Mouse (Mus musculus) neutrophil, adult 5-6 weeks (primary cell): ENCODE results near the gene Gm15517. TPM values are rescaled to one million over a fixed set of nuclear protein-coding genes. Genes with fewer than 3 reads are reported as not detected.
A peak's percentile ranks its signal among the peaks of the same experiment; 100 is the strongest.

Source experiments
- ATAC-seq: fragments of 151-379, 151-347 bp; 2 replicates; pipeline ENCODE4 v1.8.0; 2017; ENCODE audit warnings: mild to moderate bottlenecking, moderate TSS enrichment; ENCODE audit not compliant: insufficient number of reproducible peaks, poor library complexity, low FRiP score, severe bottlenecking; ENCODE audit errors: extremely low read depth
- total RNA-seq: library from RNA; stranded (forward); fragments of 200-1000 nt; gene quantifications from 2 replicates; pipeline ENCODE4 v1.2.3, GENCODE M21; 2017

Gene Gm15517
- total RNA-seq, 1 experiment from 2014 or later, result not detected

DNA sequence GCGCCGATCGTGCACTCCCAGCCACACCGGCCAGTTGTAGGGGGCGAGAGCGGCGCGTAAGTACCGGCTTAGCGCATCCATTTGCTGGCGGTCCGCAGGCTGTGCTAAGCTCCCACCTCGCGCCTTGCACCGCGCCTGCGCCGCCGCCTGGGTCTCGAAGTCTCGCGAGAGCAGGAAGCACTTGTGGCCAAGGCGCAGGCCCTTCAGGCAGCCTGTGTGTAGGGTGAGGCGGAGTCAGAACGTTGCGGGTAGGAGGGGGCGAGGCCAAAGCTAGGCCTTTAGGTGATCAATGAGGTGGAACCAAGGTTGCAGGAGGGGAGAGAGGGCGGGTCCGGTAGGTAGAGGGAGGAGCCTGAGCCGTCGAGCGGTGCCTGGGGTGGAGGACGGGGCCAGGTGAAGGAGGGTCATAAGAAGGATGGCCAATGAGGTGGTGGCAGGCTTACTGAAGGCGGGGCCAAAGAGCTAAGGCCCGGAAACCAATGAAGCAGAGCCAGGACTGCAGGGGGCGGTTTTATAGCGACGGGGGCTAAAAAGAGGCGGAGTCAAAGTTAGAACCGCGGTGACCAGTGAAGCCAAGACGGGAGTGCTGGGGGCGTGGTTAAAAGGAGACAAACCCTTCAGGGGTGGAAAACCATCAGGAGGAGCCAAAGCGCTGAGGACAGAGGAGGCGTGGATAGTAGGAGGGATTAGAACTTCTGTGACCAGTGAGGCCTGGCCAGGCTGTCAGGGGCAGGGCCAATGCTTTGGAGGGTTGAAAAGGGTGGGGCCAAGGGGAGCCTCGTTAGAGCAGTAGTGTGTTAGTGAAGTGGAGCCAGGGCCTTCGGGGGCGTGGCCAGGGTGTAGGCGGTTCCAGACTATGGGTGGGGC lies 43.8 kb downstream of the Gm15517 start:
- ATAC-seq, result peak; percentile 84

DNA sequence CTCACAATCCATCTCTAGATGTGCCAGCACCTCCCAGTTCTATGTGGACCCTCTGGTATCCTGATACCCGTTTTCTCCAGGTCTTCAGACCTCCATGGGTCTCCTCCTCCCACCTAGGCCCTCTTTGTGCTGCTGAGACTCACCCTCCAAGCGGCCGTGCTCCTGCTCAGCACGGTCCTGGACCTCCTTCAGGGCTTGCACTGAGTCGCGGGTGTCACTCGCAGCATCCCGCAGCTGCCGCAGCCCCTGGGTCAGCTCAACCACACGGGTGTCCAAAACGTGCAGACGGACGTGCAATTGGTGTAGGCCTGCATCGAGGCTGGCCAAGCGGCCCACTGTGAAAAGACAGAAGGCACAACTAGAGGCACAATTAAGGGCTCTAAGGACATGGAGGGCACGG lies 44.4 kb downstream of the Gm15517 start:
- ATAC-seq, result no peak

GRCm38 (mm10) chr7:44306516-44307240 lies 45.4 kb downstream of the Gm15517 start, which contains the start of gene Clec11a:
Clec11a (minus strand) TSS chr7:44306902.
- no peak for ATAC-seq

DNA sequence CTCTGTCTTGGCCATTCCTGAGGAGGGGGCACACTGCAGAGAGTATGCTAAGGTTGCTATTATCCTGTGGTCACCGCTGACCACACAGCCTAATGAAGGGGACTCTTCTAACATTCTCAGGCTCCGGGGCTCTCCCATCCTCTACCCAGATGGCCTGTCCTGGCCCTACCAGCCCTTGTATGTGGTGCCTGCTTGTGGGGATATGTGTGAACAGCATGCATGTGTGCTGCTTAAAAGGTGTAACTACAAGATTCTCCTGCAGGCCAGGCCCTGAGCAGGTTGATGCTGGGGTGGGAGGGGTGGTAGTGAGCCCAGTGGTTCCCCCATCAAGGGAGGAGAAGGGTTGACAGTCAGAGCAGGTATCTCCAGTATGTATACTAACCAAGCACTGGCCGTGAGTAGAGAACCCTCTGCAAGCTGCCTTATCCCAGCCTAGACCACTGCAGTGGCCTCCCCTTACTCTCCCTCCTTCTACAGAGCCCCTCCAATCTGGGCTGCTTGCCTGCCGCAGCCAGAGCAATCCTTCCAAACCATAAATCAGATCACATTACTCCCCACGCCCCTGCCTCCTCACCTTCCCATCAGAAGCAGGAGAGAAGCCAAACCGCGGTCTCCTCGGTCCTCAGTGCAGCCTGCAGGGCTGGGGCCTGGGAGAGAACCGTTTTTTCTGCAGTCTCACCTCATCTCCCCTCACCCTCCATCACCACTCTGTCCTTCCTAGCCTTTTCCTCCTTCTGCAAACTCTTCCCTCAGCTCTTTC lies 46.2 kb downstream of the Gm15517 start:
- ATAC-seq, result no peak

GRCm38 (mm10) chr7:44309475-44310284 lies 48.4 kb downstream of the Gm15517 start, which contains the start of gene Shank1:
Shank1 (plus strand) TSS chr7:44310253.
- ATAC-seq, result no peak

DNA sequence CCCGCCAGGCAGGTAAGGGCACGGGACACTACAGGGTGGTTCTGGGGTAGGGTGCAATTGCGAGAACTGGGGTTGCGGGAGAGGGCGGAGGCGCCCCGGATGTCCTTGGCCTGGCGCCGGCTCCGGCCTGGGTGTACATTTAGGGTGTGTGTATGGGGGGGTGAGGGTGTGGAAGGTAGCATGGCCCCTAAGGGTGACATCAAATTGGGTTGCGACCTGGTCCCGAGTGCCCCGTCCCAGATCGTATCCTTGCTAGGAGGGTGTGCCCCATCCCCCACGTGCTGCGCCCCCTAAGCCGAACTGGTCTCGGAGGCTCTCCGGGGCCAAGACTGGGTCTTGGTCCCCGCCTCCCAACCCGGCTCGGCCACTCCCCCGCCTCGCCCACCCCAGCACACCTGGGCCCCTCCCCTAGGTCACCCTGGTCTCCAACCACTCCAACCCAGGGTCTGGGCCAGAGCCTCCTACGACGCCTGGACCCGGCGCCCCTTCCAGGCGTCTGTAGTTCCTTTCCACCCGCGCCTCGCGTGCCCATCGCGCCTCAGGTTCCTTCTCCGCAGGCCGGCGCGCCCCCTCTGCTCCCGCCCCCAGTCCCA lies 49.1 kb downstream of the Gm15517 start:
- no peak for ATAC-seq

- no peak for ATAC-seq
Measured at GRCm38 (mm10) chr7:44310878-44311712, 49.8 kb downstream of the Gm15517 start.

Other genes with a start within 250 kb of the Gm15517 start
- not detected in 2 replicates for gene Klk1b26, start 249.3 kb upstream of the Gm15517 start, total RNA-seq
- not detected in 2 replicates for gene Klk1b27, start 209.2 kb upstream of the Gm15517 start, total RNA-seq
- gene Klk1b21, start 159.1 kb upstream of the Gm15517 start, total RNA-seq, result not detected in 2 replicates
- not detected in 2 replicates for gene Klk1b22, start 148.8 kb upstream of the Gm15517 start, total RNA-seq
- gene Klk1b16, start 124.7 kb upstream of the Gm15517 start, total RNA-seq, result not detected in 2 replicates
- not detected in 2 replicates for gene Klk1b24, start 73.2 kb upstream of the Gm15517 start, total RNA-seq
- not detected in 2 replicates for gene Klk1b3, start 63.3 kb upstream of the Gm15517 start, total RNA-seq
- gene Klk1b4, start 54.0 kb upstream of the Gm15517 start, total RNA-seq, result not detected in 2 replicates
- not detected in 2 replicates for gene Klk1b5, start 45.5 kb upstream of the Gm15517 start, total RNA-seq
- gene Klk1, start 36.1 kb upstream of the Gm15517 start, total RNA-seq, result not detected in 2 replicates
- not detected in 2 replicates for gene Gm36864, start 25.3 kb upstream of the Gm15517 start, total RNA-seq
- 1.4 TPM in 1 of 2 replicates, not detected in the other for gene 1700028J19Rik, start 14.8 kb upstream of the Gm15517 start, total RNA-seq
- gene 2410002F23Rik, start 14.7 kb upstream of the Gm15517 start, total RNA-seq, result 55.9 and 59.7 TPM in 2 replicates
- not detected in 2 replicates for gene Acp4, start 4.1 kb upstream of the Gm15517 start, total RNA-seq
- 3.3 and 4.3 TPM in 2 replicates for gene Clec11a, start 45.5 kb downstream of the Gm15517 start, total RNA-seq
- 2.1 and 5.9 TPM in 2 replicates for gene Shank1, start 48.8 kb downstream of the Gm15517 start, total RNA-seq
- not detected in 2 replicates for gene Syt3, start 122.7 kb downstream of the Gm15517 start, total RNA-seq
- not detected in 2 replicates for gene 1700008O03Rik, start 124.4 kb downstream of the Gm15517 start, total RNA-seq
- gene Lrrc4b, start 167.6 kb downstream of the Gm15517 start, total RNA-seq, result not detected in 2 replicates
- not detected in 2 replicates for gene Aspdh, start 203.9 kb downstream of the Gm15517 start, total RNA-seq
- gene Josd2, start 206.5 kb downstream of the Gm15517 start, total RNA-seq, result 19.9 and 24.7 TPM in 2 replicates
- 29.0 and 37.8 TPM in 2 replicates for gene Emc10, start 235.1 kb downstream of the Gm15517 start, total RNA-seq
- gene Fam71e1, start 235.1 kb downstream of the Gm15517 start, total RNA-seq, result 7.3 and 7.6 TPM in 2 replicates